Mouse (Mus musculus) left cerebral cortex, adult 8-10 months (tissue): ENCODE results near the gene Atrn. TPM values are rescaled to one million over a fixed set of nuclear protein-coding genes. Genes with fewer than 3 reads are reported as not detected.
"Not testable (repeated sequence)": the region's sequence is repeated elsewhere in the genome, so short reads cannot be mapped to it uniquely, and the experiment has no call there.

Experiments
- DNase-seq, 2 experiments: peaks; one replicate each; pipeline ENCODE4 v3.0.0; 2022; ENCODE audit warnings: low spot score in 2 of 2
- total RNA-seq, 4 experiments: library from RNA; stranded (reverse); gene quantifications; 2 replicates each; pipeline ENCODE4 v1.2.4; 2022

Atrn gene
- total RNA-seq, 4 experiments from 2014 or later = 104 to 115 (median 108) TPM

DNA sequence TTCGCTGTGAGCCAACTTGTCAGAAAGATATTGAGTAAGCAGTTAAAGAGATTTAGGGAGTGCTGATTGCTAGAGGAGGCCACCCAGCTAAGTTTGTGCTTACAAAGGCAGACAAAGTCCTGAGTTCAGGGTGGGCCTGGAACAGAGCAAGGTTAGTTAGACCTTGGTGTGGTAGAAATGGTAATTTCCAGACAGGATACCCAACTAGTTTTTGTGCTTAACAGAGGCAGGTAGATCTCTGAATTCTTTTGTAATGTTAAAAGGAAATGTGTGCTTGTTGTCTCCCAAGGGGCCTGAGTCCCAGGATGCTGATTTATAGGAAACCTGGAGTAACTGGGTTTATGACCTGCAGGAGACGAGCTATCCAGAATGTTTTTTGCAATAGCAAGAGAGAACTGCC, 52.6 kb downstream of the Atrn start:
- no peak for DNase-seq

DNA sequence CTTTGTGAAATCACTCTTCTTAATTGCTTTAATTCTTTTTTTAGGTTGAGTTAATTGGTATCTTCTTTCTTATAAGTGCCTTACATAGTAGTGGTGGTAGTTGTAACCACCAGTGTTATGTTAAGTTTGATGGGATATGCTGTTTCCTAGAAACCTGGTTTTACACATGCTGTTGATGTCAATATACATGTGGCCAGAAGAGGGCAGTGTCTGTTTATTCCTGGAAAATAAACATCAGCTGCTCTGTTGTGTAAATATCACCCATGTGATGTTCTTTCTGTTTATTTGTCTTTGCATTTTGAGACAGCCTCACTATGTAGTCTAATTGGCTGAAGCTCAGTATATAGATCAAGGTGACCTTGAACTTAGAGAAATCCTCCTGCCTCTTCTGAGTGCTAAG, 55.6 kb downstream of the Atrn start:
- no peak for DNase-seq

DNA sequence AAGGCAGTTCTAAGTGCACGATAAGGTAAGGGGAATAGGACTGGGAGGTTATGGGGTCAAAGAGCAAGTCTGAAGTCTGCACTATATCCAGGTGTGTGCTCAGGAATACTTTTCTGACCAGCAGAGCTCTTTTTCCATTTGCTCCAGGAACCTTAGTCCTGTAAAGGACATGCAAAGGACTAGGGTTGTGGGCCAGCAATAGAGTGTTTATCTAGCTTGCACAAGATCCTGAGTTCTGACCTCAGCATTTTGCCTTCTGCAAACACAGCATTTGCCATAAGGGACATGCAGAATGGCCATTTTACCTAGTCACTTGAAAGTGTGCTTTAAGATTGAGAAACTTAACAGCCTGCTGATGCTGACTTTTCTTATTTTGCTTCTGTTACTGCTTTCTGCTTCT, 58.7 kb downstream of the Atrn start:
- DNase-seq = no peak

DNA sequence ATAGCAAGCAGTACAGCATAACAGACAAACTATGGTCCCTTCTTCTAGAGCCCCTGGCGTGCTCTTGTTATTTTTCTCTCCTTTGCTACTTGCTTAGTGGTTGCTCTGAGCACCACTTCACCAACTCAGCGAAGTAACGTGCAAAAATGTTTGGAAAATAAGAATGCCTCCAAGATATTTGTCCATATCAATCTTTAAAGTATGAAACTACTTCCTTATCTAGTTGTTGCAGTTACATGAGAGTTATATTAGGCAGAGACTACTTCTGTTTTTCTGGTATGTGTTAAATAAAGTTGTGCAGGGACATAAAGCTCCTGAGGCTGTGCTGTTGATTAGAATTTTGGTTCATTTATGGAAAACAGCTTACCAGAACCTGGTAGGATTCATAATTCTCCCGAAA, 64.7 kb downstream of the Atrn start:
- no peak for DNase-seq

DNA sequence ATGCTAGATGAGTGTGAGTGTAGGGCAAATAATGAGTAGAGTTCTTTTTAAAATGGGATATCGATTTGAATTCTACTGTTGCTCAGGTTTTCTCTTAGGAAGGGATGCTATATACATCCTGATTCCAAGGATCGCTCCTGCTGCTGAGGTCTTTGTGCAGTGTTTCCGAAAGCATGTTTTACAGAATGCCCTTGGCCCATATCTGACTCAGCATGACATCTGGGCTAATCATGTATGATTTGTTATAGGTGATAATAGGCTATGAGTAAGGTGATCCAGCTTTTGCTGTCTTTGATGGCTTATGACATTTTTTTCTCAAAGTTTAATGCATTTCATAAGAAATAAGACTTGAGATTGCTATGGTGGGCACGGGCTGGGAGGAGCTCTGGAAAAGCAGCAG, 66.1 kb downstream of the Atrn start:
- no peak for DNase-seq

DNA sequence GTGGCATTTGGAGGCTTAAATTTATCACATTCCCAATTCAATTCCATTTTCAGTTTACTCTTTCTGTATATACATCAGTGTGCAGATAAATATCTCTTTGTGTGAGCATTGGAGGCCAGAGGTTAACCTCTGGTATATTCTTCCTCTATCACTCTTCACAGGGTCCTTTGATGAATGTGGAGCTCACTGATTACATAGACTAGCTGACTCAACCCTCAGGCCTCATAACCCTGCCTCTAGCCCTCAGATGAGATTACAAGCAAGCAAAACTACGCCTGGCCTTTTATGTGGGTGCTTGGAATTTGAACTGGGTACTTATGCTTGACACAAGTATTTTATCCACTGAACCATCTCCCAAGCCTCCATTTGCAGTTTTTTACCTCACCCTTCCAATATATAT, 68.6 kb downstream of the Atrn start:
- DNase-seq = no peak

DNA sequence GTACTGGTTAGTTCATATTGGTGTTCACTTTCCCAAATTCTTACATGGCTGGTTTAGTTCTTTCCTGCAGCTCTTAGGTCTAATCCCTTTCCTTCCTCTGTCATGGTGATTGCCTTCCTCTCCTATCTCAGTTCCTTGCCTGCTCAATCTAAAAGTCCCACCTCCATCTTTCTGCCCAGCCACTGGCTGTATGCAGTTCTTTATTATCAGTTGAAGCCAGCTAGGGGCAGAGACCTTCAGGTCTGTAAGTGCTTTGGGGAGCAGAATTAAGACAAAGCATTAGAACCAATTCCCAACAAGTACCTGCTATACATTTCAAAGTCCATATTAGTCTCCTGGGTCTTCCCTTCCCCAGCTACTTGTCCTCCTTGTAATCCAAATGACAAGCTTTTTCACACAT, 71.3 kb downstream of the Atrn start:
- DNase-seq = no peak

DNA sequence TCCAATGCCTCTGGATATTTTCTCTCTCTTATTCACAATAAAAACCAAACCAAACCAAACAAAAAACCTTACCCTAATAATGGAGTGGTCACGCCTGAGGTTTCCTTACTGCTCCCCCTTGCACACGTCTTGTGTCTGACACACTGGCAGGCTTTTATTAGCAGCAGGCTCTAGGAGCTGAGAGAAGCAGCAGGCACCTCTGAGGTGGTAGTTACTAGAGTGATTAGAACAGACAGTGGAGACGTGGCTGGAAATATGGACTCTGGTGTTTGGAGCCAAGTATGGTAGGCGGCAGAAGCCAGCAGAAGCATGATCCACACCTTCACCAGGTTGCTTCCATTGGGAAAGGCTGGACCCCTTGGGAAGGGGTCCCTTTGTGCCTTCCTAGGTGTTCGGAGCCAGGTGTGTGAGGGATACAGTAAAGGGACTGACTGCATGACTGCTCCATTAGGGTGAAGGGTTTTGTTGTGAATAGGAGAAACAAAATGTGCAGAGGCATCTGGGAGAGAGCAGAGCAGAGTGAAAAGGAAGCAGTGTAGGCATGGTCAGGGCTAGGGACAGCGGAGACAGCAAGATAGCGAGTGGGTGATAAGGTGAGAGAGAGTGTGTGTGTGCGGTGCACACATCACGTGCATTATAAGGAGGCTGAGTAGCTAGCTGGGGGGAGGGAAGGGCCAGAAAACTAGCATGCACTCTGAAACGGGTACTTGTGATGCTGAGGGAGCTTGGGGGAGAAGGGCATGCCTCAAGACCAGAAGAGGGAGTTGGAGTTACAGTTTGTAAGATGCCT, 72.0 kb downstream of the Atrn start:
- DNase-seq = no peak

DNA sequence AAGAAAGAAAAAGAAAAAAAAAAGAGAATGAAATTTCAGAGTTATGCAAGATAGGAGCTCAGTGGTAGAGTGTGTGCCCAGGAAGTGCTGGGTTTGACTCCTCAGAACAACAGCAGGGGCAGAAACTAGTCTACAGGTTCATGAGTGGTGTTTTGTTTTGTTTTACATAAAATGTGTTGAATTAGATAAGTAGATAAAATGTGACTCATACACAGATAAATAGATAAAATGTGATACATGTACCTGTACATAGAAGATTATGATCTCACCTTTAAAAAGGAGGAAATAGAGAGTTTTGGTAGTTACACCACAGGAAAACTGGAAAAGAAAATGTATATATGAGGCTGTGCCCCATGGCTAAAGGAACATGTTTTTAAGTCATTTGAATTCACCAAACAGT, 72.8 kb downstream of the Atrn start:
- DNase-seq = no peak

DNA sequence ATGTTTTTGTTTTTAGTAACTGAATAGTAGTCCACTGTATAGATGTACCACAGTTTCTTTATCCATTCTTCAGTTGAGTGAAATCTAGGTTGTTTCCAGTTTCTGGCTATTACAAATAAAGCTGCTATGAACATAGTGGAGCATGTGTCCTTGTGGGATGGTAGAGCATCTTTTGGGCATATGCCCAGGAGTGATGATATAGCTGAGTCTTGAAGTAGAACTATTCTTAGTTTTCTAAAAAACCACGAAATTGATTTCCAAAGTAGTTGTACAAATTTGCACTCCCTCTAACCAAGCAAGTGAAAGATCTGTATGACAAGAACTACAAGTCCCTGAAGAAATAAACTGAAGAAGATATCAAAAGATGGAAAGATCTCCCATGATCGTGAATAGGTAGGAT, 86.5 kb downstream of the Atrn start:
- peak in 1 of 2 experiments; percentile 28 for DNase-seq

DNA sequence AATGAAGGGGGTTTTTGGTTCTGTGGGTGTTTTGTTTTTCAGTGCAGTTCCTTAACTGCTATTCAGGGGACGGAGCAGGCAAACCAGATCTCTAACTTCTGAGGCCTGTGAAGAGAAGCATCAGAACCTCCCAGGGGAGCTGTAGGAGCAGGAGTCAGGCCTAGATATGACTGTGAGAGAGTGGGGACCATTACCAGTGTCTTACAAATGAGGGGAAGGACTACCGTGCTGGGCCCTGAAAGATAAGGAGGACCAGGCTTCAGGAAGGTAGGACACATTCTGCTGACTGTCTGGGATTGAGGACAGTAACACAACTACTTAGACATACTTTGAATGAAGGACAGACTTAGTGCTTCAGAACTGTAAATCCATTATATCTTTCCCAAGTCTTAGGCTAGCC, 102.8 kb downstream of the Atrn start:
- no peak for DNase-seq

DNA sequence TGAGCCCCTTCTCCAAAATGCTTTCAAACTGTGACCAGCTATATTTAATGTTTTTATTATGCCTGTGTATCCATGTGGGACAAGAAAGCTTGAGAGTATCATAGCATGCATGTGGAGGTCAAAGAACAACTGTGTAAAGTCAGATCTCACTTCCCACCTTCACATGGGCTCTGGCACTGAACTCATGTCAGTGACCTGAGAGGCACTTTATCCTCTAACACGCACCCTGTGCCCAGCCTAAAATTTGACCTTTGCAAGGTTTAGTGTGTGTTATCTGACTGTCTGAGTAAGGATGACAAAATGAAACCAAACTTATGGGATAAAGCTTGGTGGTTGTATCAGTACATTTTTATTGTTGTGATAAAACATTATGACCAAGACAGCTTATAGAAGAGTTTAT, 104.3 kb downstream of the Atrn start:
- DNase-seq = no peak

DNA sequence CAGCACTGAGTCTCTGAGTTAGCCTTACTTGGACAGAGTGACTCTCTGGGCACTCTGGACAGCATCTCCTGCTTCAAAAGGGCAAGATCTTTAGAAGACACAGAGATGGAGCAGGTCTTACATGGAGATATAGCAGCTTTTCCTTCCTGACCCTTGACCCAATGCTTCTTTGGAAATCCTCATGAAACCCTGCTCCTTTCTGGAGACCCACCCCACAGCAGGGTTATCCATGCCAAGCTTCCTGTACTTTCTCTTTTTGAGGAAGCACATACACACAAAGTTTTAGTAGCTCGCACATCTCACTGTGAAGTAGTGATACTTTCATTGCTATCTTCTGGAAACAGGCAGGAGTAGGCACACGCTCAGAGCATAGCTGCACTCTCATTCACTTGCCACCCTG, 118.9 kb downstream of the Atrn start:
- no peak for DNase-seq

DNA sequence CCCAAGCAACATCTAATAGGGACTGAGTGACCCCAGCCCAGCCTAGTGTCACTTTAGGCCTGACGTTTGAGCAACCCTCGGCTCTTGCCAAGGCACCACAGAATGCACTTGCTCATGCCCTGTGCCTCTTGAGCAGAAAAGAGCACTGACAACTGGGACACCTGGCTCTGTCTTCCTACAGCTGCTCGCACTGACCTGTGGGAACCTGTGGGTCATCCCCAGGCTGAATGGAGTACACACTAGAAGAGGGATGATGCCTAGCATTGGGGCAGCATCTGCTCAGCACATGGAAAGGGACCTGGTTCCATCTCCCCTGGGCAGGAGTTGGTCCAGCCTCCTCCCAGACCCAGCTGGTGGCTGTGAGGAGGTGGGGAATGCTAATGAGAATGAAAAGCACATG, 120.6 kb downstream of the Atrn start:
- no peak for DNase-seq

DNA sequence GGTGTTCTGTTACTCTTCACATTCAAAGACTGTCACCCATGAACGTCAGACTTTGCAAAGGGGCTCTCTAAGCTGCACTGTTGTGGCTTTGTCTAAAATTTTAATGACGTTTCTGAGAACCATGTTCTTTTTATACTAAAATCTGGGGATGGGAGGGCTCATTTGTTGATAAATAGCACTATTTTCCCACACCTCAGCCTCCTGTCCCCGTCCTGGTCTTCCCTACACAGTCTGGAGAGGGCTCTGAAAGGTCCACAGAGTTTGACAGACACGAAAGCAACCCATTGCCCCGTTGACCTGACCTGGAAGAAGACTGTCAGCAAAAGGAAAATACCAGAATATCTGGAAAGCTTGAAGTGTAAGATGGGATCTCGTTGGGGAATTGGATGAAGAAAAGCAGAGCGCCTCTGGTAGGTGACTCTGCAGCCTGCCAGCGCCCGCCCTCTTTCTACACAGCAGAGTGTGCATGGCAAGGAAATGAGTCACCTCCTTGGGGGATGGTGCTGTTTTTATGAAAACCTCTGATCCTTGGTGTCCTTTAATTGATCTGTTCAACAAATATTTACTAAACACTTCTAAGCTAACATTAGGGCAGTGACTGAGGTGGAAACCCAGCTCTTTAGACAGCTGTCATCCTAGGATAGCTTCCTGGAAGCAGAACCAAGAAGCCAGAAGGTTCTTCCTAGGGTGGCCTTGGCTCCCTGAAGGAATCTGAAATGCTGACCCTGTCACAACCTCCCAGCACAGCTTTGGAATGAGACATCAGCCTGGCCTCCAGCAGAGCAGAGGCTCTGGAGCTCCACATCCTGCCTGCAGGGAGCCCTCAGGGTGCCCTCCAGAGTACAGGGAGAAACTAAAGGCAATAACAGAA, 123.0 kb downstream of the Atrn start:
- no peak for DNase-seq

DNA sequence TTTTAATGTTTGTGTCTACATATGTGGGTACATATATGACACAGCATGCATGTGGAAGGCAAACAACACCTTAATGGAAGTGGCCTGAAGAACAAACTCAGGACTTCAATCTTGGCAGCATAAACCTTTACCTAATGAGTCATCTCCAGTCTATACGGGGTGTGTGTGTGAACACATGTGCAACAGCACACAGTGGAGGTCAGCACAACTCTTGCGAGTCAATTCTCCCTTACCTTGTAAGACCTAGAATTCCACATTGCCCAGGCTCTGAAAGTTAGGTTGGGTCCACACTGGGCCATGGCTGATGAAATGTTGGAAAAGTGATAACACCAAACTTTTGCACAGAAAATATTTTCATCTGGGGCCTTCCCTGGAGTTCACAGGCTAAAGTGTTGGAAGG, 124.3 kb downstream of the Atrn start:
- no peak for DNase-seq

DNA sequence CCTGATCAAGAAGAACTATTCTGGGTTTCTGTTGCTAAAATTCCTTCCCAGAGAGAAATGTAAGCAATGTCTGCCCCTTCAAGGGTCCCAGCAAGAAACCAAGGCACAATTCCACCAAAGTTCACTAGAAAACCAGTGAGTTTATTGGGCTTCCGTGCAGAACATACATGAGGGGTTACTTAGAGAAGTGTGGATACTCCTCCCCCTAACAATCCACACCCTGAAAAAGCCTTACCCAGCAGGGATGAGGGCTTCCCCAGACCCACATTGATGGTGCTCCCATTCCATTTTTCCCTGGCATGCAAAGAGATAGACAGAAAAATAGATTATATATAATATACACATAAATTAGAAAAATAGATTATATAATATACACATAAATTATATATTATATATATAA, 124.7 kb downstream of the Atrn start:
- DNase-seq = no peak

DNA sequence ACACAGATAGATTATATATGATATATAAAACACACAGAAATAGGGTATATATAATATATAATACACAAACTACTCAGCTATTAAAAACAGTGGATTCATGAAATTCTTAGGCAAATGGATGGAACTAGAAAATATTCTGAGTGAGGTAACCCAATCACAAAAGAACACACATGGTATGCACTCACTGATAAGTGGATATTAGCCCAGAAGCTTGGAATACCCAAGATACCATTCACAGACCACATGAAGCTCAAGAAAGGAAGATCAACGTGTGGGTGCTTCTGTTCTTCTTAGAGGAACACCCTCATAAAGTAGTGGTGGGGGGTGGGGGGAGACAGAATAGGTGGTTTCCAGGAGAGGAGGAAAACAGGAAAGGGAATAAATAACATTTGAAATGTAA, 125.1 kb downstream of the Atrn start:
- DNase-seq = not testable (repeated sequence)

DNA sequence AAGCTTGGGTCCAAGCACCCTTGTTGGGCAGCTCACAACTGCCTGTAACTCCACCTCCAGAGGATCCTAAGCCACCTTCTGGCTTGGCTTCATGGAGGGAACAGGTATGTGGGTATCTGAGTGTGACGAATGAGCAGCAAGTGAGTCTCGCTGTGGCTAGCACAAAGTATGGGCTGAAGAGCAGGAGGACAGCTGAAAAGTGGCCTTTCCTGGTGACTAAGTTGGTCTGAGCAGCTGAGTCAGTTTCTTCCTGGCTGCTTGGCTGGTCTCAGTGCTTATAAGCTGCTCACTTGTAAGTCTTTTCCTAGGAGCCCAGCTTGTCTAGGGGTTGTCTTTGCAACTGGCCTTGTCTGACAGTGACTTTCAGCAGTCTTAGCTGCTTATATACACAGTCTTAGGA, 130.0 kb downstream of the Atrn start:
- DNase-seq = no peak

DNA sequence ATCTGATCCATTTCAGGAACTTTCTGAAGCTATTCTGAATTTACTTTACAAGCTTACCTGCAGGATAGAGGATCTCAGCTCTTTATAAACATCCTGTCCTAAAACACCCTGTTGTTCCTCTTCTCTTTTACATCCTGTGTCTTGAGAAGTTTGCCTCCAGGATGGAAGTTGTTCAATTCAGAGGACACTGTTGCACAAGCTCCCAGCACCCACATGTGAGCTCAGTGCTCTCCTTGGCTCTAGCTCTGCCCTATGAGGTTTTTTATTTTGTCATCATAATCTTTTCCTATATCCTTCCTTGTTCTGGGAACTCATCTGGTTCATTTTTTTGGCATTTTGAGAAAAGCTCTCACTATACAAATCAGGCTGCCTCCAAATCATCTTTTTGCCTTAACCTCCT, 130.5 kb downstream of the Atrn start:
- DNase-seq = no peak

DNA sequence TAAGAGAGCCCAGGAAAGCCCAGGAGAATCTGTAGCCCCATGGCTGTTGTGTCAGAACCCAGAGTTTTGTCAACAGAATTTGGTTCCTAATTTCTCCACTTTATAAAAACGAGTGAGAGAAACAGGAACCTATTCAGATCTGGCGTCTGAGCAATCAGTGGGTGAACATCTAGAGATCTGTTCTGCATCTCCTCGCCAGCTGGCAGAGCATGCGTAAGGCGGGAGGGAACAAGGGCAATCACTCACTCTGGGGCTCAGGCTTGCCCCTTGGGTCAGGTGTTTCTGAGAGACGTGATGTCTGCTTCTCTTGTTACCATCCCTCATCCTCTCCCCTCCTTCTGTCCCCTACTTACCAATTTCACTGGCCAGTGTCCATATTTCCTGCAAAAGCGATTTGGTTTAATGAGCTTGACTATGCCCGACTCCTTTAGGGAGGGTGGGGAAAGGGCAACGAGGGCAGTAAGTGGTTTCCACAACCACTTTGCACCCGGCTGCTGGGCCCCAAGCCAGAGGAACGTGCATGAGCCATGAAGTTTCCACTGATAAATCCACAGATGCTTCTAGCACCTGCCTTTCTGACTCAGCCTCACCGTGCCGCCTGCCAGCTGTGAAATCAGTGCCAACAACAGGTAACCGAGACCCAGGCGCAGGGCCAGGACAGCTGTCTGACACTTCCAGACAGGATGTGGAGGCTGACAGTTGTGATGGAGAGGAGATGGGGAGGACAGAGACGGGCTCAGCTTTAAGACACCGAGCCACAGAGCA, 131.1 kb downstream of the Atrn start:
- peak in 1 of 2 experiments; percentile 57 for DNase-seq

DNA sequence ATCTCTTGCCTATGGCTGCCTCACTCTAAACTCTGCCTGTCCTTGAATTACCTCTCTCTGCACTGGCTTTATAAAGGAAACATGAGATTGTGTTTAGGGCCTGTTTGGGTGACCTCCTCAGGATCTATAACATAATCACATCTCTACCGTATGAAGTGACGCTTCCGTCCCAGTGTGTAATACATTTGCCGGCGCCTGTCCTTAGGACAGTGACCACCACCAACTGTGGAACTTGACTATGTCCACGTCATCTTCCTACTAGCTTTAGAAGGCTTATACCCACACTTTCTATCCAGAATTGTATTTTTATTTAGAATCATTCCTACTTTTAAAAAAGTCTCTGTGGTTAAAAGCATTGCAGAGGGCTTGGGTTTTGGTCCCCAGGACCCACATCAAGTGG, 131.9 kb downstream of the Atrn start:
- DNase-seq = no peak
